In genomic region chr1:36929996-36930395, GRCm38 (mm10) we compare ENCODE assay signal across 17 mouse cellular contexts. TPM values are rescaled to one million over a fixed set of nuclear protein-coding genes. Genes with fewer than 3 reads are reported as not detected.
DNase-seq lines count a peak whose midpoint lies in the region; TF ChIP-seq lines count a peak whose summit lies in the region.
"Had no signal": no experiment of that assay in that cellular context is flagged by ENCODE, and none has a peak within 500 bp of the region (broad histone marks: within the 10 kb centered on the region; RNA-seq: fewer than 3 reads in every experiment).

No protein-coding gene starts in this region.

- no peak overlapping the region for H3K4me3 ChIP-seq in gastrocnemius, adult 2 months
- H3K4me3 ChIP-seq in left cerebral cortex, adult 2 months, result no peak overlapping the region
- H3K4me3 ChIP-seq: embryonic facial prominence, embryonic 10.5 days; forebrain, embryonic 12.5 days; heart, embryonic 10.5 days; kidney, embryonic 15.5 days had no signal

- DNase-seq in gastrocnemius, adult 2 months, result no peak
- no peak for DNase-seq in gastrocnemius, postnatal 4 days (ENCODE audit: low spot score in 2 of 2)
- DNase-seq in left cerebral cortex, adult 2 months (ENCODE audit: extremely low spot score in 1 of 2, low spot score in 2 of 2), result no peak
- no peak for DNase-seq in left cerebral cortex, postnatal 4 days
- peak; percentile 47 for DNase-seq in R1 (ENCODE audit: low read depth, low spot score)
- peak; percentile 18 for DNase-seq in naive thymus-derived CD4-positive, alpha-beta T cell, adult 2 months (ENCODE audit: low read depth)
- DNase-seq in adrenal gland, adult (ENCODE audit: inconsistent age in 2 of 2, low spot score in 1 of 2), result no peak
- DNase-seq: adrenal gland, adult 8-10 months; cerebellum, adult 8-10 months; gastrocnemius, postnatal 14 days; lung, postnatal 36 days; retina, postnatal 1 day; right cerebral cortex, postnatal 4 days had no signal

- no peak overlapping the region for H3K27ac ChIP-seq in gastrocnemius, adult 2 months
- H3K27ac ChIP-seq in left cerebral cortex, adult 2 months, result no peak overlapping the region
- H3K27ac ChIP-seq: embryonic facial prominence, embryonic 10.5 days; forebrain, embryonic 12.5 days; heart, embryonic 10.5 days; kidney, embryonic 15.5 days had no signal

- intact Hi-C loops in gastrocnemius, adult 2 months (cut with DNase I), result loop anchor here (10.0 kb wide), 1 partner anchor 305 kb away; no protein-coding TSS in a partner anchor
- intact Hi-C loops in left cerebral cortex, adult 2 months (cut with DNase I), result no loop called here
- intact Hi-C loops in left cerebral cortex, postnatal 4 days (cut with DNase I), result loop anchor here (10.0 kb wide), 2 partner anchors 95 to 315 kb away; no protein-coding TSS in a partner anchor

- TF ChIP-seq CTCF in gastrocnemius, adult 2 months (IDR thresholded peaks at IDR 0.05), result peak; percentile 28
- TF ChIP-seq CTCF in left cerebral cortex, adult 2 months (IDR thresholded peaks at IDR 0.05), result peak; percentile 26

RNA-seq across cellular contexts. Expression of gene Tmem131, which starts 13.5 kb away (rescaled TPM):
- total RNA-seq in gastrocnemius, adult 2 months (2021), result 10 to 100 TPM; 24.1 to 37.5 TPM
- total RNA-seq in gastrocnemius, postnatal 4 days (2021), result 10 to 100 TPM; 77.1 to 88.6 TPM
- 10 to 100 TPM; 53.6 to 61.1 TPM for total RNA-seq in left cerebral cortex, adult 2 months (2021)
- total RNA-seq in left cerebral cortex, postnatal 4 days (2021), result 10 to 100 TPM; 79.6 to 82.0 TPM

Comparison
In these comparisons a context has a peak if more than half of its experiments do, and no peak if none do; other contexts are left out.
1. DNase-seq: peak in R1 (single experiment) and naive thymus-derived CD4-positive, alpha-beta T cell, adult 2 months (single experiment); none in gastrocnemius, adult 2 months (single experiment), gastrocnemius, postnatal 4 days (0 of 2), left cerebral cortex, adult 2 months (0 of 2), left cerebral cortex, postnatal 4 days (single experiment) and adrenal gland, adult (0 of 2).